9 mouse cellular contexts compared by ENCODE assay signal in the genomic region with DNA sequence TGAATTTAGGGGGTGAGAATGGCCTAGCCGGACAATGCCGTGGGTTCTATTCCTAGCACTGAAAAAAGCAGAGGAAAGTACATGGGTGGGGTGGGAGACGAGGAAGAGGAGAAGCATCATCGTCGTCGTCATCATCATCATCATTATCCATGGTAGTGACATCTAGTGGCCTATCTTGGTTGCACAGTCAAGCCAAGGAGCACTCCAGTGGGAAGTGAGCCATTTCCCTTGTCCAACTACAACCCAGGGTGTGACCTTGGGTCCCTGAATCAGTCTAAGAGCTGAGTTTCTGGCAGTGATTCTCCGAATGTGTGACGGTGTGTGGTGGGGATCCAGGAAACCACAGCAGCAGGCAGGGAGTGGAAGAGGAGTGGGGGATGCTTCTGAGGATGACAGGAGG. TPM values are rescaled to one million over a fixed set of nuclear protein-coding genes. Genes with fewer than 3 reads are reported as not detected.
DNase-seq lines count a peak whose midpoint lies in the region; TF ChIP-seq lines count a peak whose summit lies in the region.
"Had no signal": no experiment of that assay in that cellular context is flagged by ENCODE, and none has a peak within 500 bp of the region (broad histone marks: within the 10 kb centered on the region; RNA-seq: fewer than 3 reads in every experiment).

No protein-coding gene starts in this region.

- intact Hi-C loops in left cerebral cortex, adult 2 months (cut with DNase I): loop anchor here (5.0 kb wide), 1 partner anchor 1542 kb away; no protein-coding TSS in a partner anchor

- H3K27ac ChIP-seq in left cerebral cortex, adult 2 months: no peak overlapping the region
- H3K27ac ChIP-seq: neural tube, embryonic 13.5 days had no signal

- no peak overlapping the region for H3K4me3 ChIP-seq in left cerebral cortex, adult 2 months
- H3K4me3 ChIP-seq: neural tube, embryonic 13.5 days had no signal

- TF ChIP-seq CTCF in left cerebral cortex, adult 2 months (IDR thresholded peaks at IDR 0.05): peak; percentile 57

- peak; percentile 24 to 33 for DNase-seq in cerebellum, postnatal 14 days
- DNase-seq in cerebellum, postnatal 36 days: no peak
- DNase-seq in left cerebral cortex, adult 2 months (ENCODE audit: extremely low spot score in 1 of 2, low spot score in 2 of 2): no peak
- DNase-seq in left cerebral cortex, adult 8-10 months (ENCODE audit: low spot score in 2 of 2): no peak
- DNase-seq in adrenal gland, adult 2 months: peak; percentile 80
- DNase-seq in lung, postnatal 14 days: peak; percentile 45
- DNase-seq in T-cell, adult 2 months (ENCODE audit: low spot score): no peak
- no peak for DNase-seq in cerebellum, adult 18-20 months

RNA-seq across cellular contexts. Expression of a gene that starts 7.9 kb away (rescaled TPM):
- total RNA-seq in left cerebral cortex, adult 2 months (2021): 10 to 100 TPM; 29.9 to 32.2 TPM
- total RNA-seq in left cerebral cortex, adult 8-10 months (2022): 10 to 100 TPM; 30.6 to 36.9 (median 35.7) TPM
- total RNA-seq in adrenal gland, adult 2 months (2021): 10 to 100 TPM; 21.5 to 22.6 TPM
- polyA plus RNA-seq in adrenal gland, adult 2 months (2012; rRNA removed): 3.1 and 4.1 TPM in 2 replicates

RNA-seq across cellular contexts. Expression of a gene that starts 56.5 kb away (rescaled TPM):
- total RNA-seq in left cerebral cortex, adult 2 months (2021): 10 to 100 TPM; 65.4 to 90.4 TPM
- 10 to 100 TPM; 57.8 to 81.5 (median 72.2) TPM for total RNA-seq in left cerebral cortex, adult 8-10 months (2022)
- 10 to 100 TPM; 52.1 to 71.8 TPM for total RNA-seq in adrenal gland, adult 2 months (2021)
- 8.4 and 9.5 TPM in 2 replicates for polyA plus RNA-seq in adrenal gland, adult 2 months (2012; rRNA removed)

Comparison
In these comparisons a context has a peak if more than half of its experiments do, and no peak if none do; other contexts are left out.
1. DNase-seq: peak in cerebellum, postnatal 14 days (2 of 2), adrenal gland, adult 2 months (single experiment) and lung, postnatal 14 days (single experiment); none in cerebellum, postnatal 36 days (0 of 2), left cerebral cortex, adult 2 months (0 of 2), left cerebral cortex, adult 8-10 months (0 of 2), T-cell, adult 2 months (single experiment) and cerebellum, adult 18-20 months (0 of 2).